Mouse (Mus musculus): ENCODE results near the gene Nr6a1.

DNA sequence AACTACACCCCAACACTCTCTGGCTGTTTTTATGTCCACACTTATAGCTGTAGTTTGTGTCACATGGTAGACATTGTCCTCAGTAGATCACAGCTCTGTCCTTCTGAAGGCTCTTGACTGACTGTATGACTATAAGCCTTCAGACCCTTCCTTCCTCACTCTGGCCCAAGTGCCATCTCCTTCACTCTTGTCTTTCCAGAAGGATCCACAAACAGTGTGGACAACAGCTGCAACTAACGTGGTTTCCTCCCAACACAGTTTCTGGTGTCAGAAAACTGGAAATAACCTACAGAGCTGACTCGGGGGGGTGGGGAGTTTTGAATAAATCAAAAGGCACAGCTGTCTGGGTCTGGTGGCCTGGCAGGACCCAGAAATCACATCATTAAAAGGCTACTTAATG lies 28.6 kb upstream of the Nr6a1 start:
- TF ChIP-seq MAZ (IDR thresholded peaks at IDR 0.05; ENCODE audit: low read depth, low read length) (no peak), CTCF (conservative IDR thresholded peaks at IDR 0.05 in 1 of 2, IDR thresholded peaks at IDR 0.05 in 1 of 2; ENCODE audit: low read depth in 2 of 2, low read length in 2 of 2) (no peak), MEF2A (IDR thresholded peaks at IDR 0.05; ENCODE audit: borderline replicate concordance, low read depth, low read length) (no peak), POLR2A (IDR thresholded peaks at IDR 0.05; ENCODE audit: low read depth, low read length) (no peak), SIN3A (IDR thresholded peaks at IDR 0.05; ENCODE audit: low read length) (no peak), POLR2AphosphoS2 (IDR thresholded peaks at IDR 0.05; ENCODE audit: low read depth, low read length) (no peak), UBTF (IDR thresholded peaks at IDR 0.05; ENCODE audit: low read depth, low read length) (no peak), GABPA (IDR thresholded peaks at IDR 0.05; ENCODE audit: insufficient replicate concordance, low read depth, low read length) (no peak), USF1 (IDR thresholded peaks at IDR 0.05; ENCODE audit: low read depth, low read length) (no peak), JUN (IDR thresholded peaks at IDR 0.05; ENCODE audit: insufficient read depth, low read depth, low read length) (no peak), MXI1 (IDR thresholded peaks at IDR 0.05; ENCODE audit: low read depth, low read length) (no peak), E2F4 (IDR thresholded peaks at IDR 0.05; ENCODE audit: insufficient replicate concordance, low read depth, low read length) (no peak), NELFE (IDR thresholded peaks at IDR 0.05; ENCODE audit: low read depth, low read length) (no peak), BHLHE40 (IDR thresholded peaks at IDR 0.05; ENCODE audit: low read depth, low read length) (no peak)
